Mouse (Mus musculus) cerebellum, postnatal 36 days (tissue): Measurements from ENCODE around the gene Ap1m1.
A peak's percentile ranks its signal among the peaks of the same experiment; 100 is the strongest.

Experiments
- DNase-seq, 2 experiments: peaks; one replicate each; pipeline ENCODE4 v3.0.0; 2021 to 2022; ENCODE audit warnings: mixed read lengths in 2 of 2

Ap1m1 gene

GRCm38 (mm10) chr8:72260585-72260984 lies 20.8 kb downstream of the Ap1m1 start:
- no peak for DNase-seq

GRCm38 (mm10) chr8:72261019-72261418 lies 21.2 kb downstream of the Ap1m1 start:
- DNase-seq = peak in 1 of 2 experiments; percentile 29

- DNase-seq = no peak
These were observed 21.6 kb downstream of the Ap1m1 start for GRCm38 (mm10) chr8:72261431-72261830.

- DNase-seq = peak; percentile 20 to 26
These were observed 22.1 kb downstream of the Ap1m1 start for GRCm38 (mm10) chr8:72261872-72262271.

- DNase-seq = no peak
These were observed 22.9 kb downstream of the Ap1m1 start for GRCm38 (mm10) chr8:72262756-72263155.

GRCm38 (mm10) chr8:72263451-72263850 lies 23.6 kb downstream of the Ap1m1 start:
- no peak for DNase-seq

- DNase-seq = no peak
These were observed 25.5 kb downstream of the Ap1m1 start for GRCm38 (mm10) chr8:72265342-72265741.

GRCm38 (mm10) chr8:72266671-72267070 lies 26.9 kb downstream of the Ap1m1 start:
- no peak for DNase-seq

- DNase-seq = no peak
These were observed 27.3 kb downstream of the Ap1m1 start for GRCm38 (mm10) chr8:72267106-72267505.

GRCm38 (mm10) chr8:72268356-72268755 lies 28.5 kb downstream of the Ap1m1 start:
- no peak for DNase-seq

GRCm38 (mm10) chr8:72270606-72271005 lies 30.8 kb downstream of the Ap1m1 start:
- DNase-seq = no peak

- no peak for DNase-seq
These were observed 31.3 kb downstream of the Ap1m1 start for GRCm38 (mm10) chr8:72271051-72271660.

GRCm38 (mm10) chr8:72271691-72272090 lies 31.9 kb downstream of the Ap1m1 start:
- no peak for DNase-seq

GRCm38 (mm10) chr8:72272361-72272760 lies 32.5 kb downstream of the Ap1m1 start:
- DNase-seq = peak; percentile 15 to 22

GRCm38 (mm10) chr8:72273111-72273770 lies 33.4 kb downstream of the Ap1m1 start:
- DNase-seq = no peak

GRCm38 (mm10) chr8:72273807-72274206 lies 34.0 kb downstream of the Ap1m1 start:
- no peak for DNase-seq

GRCm38 (mm10) chr8:72277244-72277643 lies 37.4 kb downstream of the Ap1m1 start:
- no peak for DNase-seq

GRCm38 (mm10) chr8:72279151-72279550 lies 39.3 kb downstream of the Ap1m1 start:
- no peak for DNase-seq

- DNase-seq = no peak
These were observed 41.8 kb downstream of the Ap1m1 start for GRCm38 (mm10) chr8:72281634-72282033.

- no peak for DNase-seq
These were observed 45.5 kb downstream of the Ap1m1 start for GRCm38 (mm10) chr8:72285285-72285684.

- no peak for DNase-seq
These were observed 49.2 kb downstream of the Ap1m1 start for GRCm38 (mm10) chr8:72289051-72289450.

- DNase-seq = no peak
These were observed 51.3 kb downstream of the Ap1m1 start for GRCm38 (mm10) chr8:72291104-72291503.

GRCm38 (mm10) chr8:72293309-72293708 lies 53.5 kb downstream of the Ap1m1 start:
- DNase-seq = no peak

GRCm38 (mm10) chr8:72295125-72295524 lies 55.3 kb downstream of the Ap1m1 start:
- no peak for DNase-seq

- DNase-seq = peak; percentile 88 to 90
These were observed 55.9 kb downstream of the Ap1m1 start for GRCm38 (mm10) chr8:72295679-72296078.
